Mouse (Mus musculus) liver, embryonic 13.5 days (tissue): ENCODE measurements at regions not wholly inside any gene's neighbourhood (a gene's known extent, or its start where the extent isn't known, plus 50 kb on each side); places are given as distances from the start of the nearest gene placed in this dataset.
A peak's percentile ranks its signal among the peaks of the same experiment; 100 is the strongest.

Experiments
- ATAC-seq: fragments of 200-750 bp; cut with Nextera tagmentation; 2 replicates; pipeline ENCODE4 v1.8.0; 2017; ENCODE audit warnings: low read depth, mild to moderate bottlenecking, moderate number of reproducible peaks, moderate library complexity
- DNase-seq: peaks from one replicate; pipeline ENCODE4 v3.0.0; 2022
- H3K27ac ChIP-seq: fragments of 300-500 bp; sonication (generic); 2 replicates; pipeline ENCODE4 v1.5.1; 2015; ENCODE audit warnings: moderate library complexity, mild to moderate bottlenecking, inconsistent platforms
- H3K27me3 ChIP-seq: fragments of 300-500 bp; sonication (generic); 2 replicates; pipeline ENCODE4 v1.6.1; 2015; ENCODE audit warnings: mild to moderate bottlenecking, inconsistent platforms
- H3K36me3 ChIP-seq: fragments of 300-500 bp; sonication (generic); 2 replicates; pipeline ENCODE4 v1.6.1; 2015; ENCODE audit warnings: mild to moderate bottlenecking, inconsistent platforms
- H3K4me1 ChIP-seq: fragments of 300-500 bp; sonication (generic); replicated peaks from 2 replicates; pipeline ENCODE4 v1.6.1; 2015; ENCODE audit warnings: inconsistent platforms
- H3K4me2 ChIP-seq: fragments of 300-500 bp; sonication (generic); 2 replicates; pipeline ENCODE4 v1.6.1; 2015; ENCODE audit warnings: inconsistent platforms, mild to moderate bottlenecking, moderate library complexity
- H3K4me3 ChIP-seq: fragments of 300-500 bp; sonication (generic); replicated peaks from 2 replicates; pipeline ENCODE4 v1.5.1; 2015; ENCODE audit warnings: mild to moderate bottlenecking, inconsistent platforms
- H3K9ac ChIP-seq: fragments of 300-500 bp; sonication (generic); 2 replicates; pipeline ENCODE4 v1.6.1; 2015; ENCODE audit warnings: mild to moderate bottlenecking, inconsistent platforms
- H3K9me3 ChIP-seq: fragments of 300-500 bp; sonication (generic); replicated peaks from 2 replicates; pipeline ENCODE4 v1.6.1; 2016; ENCODE audit warnings: inconsistent platforms
- WGBS: fragments of 180-500 bp; shearing (Covaris S2); methylation state at CpG from one replicate; pipeline ENCODE4 v1.1.7; 2015; ENCODE audit not compliant: insufficient replicate concordance; 5-methylcytosine and 5-hydroxymethylcytosine counted together

GRCm38 (mm10) chr8:89150952-89151351 lies 107.0 kb upstream of the Sall1 start:
- WGBS: 29% methylated on average over 2 of the region's 2 CpGs
- H3K27me3 ChIP-seq: no peaks in the 10 kb centered on the region
- ATAC-seq: no peak

GRCm38 (mm10) chr8:89141529-89142235 lies 97.7 kb upstream of the Sall1 start:
- no peaks in the 10 kb centered on the region for H3K4me1 ChIP-seq
- H3K4me2 ChIP-seq: no peak overlapping the region
- peak; percentile 54; the same call in 1 of the 2 replicates for ATAC-seq
- no peaks in the 10 kb centered on the region for H3K27me3 ChIP-seq
- no peak overlapping the region for H3K27ac ChIP-seq
- DNase-seq: no peak
- no peak overlapping the region for H3K4me3 ChIP-seq
- no peak overlapping the region for H3K9ac ChIP-seq
- H3K9me3 ChIP-seq: no peaks in the 10 kb centered on the region
- WGBS: 54% methylated on average over 8 of the region's 8 CpGs
- H3K36me3 ChIP-seq: no peaks in the 10 kb centered on the region

More at GRCm38 (mm10) chr8:89150952-89151351, 107.0 kb upstream of the Sall1 start:
- Histone ChIP-seq H3K4me2 (no peak overlapping the region), H3K4me3 (no peak overlapping the region), H3K4me1 (no peaks in the 10 kb centered on the region), H3K36me3 (no peaks in the 10 kb centered on the region), H3K27ac (no peak overlapping the region), H3K9me3 (no peaks in the 10 kb centered on the region), H3K9ac (no peak overlapping the region)
- DNase-seq: peak; percentile 31

GRCm38 (mm10) chr8:89139876-89140275 lies 95.9 kb upstream of the Sall1 start:
- no peaks in the 10 kb centered on the region for H3K9me3 ChIP-seq
- H3K36me3 ChIP-seq: no peaks in the 10 kb centered on the region
- no peak overlapping the region for H3K27ac ChIP-seq
- H3K4me2 ChIP-seq: no peak overlapping the region
- no peak for DNase-seq
- no peaks in the 10 kb centered on the region for H3K27me3 ChIP-seq
- H3K4me1 ChIP-seq: no peaks in the 10 kb centered on the region
- 34% methylated on average over 3 of the region's 3 CpGs for WGBS
- H3K4me3 ChIP-seq: no peak overlapping the region
- ATAC-seq: no peak
- no peak overlapping the region for H3K9ac ChIP-seq

- no peak for ATAC-seq
- H3K27ac ChIP-seq: no peak overlapping the region
Measured at GRCm38 (mm10) chr8:89138416-89139125, 94.6 kb upstream of the Sall1 start.

GRCm38 (mm10) chr8:89134581-89135484 lies 90.9 kb upstream of the Sall1 start:
- no peak overlapping the region for H3K4me2 ChIP-seq
- 57% methylated on average over 19 of the region's 19 CpGs for WGBS
- no peaks in the 10 kb centered on the region for H3K27me3 ChIP-seq
- H3K4me3 ChIP-seq: no peak overlapping the region
- H3K9ac ChIP-seq: no peak overlapping the region
- no peaks in the 10 kb centered on the region for H3K9me3 ChIP-seq
- H3K4me1 ChIP-seq: peaks cover 3% of the 10 kb centered on the region; the same call in 1 of the 2 replicates
- no peaks in the 10 kb centered on the region for H3K36me3 ChIP-seq
- ATAC-seq (no peak), DNase-seq (no peak)
- H3K27ac ChIP-seq: no peak overlapping the region

More at GRCm38 (mm10) chr8:89138416-89139125, 94.6 kb upstream of the Sall1 start:
- Histone ChIP-seq H3K4me2 (no peak overlapping the region), H3K9me3 (no peaks in the 10 kb centered on the region), H3K4me1 (peaks cover 3% of the 10 kb centered on the region; the same call in 1 of the 2 replicates), H3K36me3 (no peaks in the 10 kb centered on the region), H3K9ac (no peak overlapping the region), H3K4me3 (no peak overlapping the region), H3K27me3 (no peaks in the 10 kb centered on the region)
- DNase-seq: no peak
- 64% methylated on average over 8 of the region's 8 CpGs for WGBS

GRCm38 (mm10) chr8:89134058-89134457 lies 90.1 kb upstream of the Sall1 start:
- H3K4me2 ChIP-seq: no peak overlapping the region
- no peak for ATAC-seq
- WGBS: 40% methylated on average over 5 of the region's 5 CpGs

GRCm38 (mm10) chr8:89121051-89121450 lies 77.1 kb upstream of the Sall1 start:
- H3K4me1 ChIP-seq: no peaks in the 10 kb centered on the region
- no peak for DNase-seq
- H3K4me2 ChIP-seq: no peak overlapping the region
- no peak overlapping the region for H3K4me3 ChIP-seq
- H3K36me3 ChIP-seq: no peaks in the 10 kb centered on the region
- H3K27me3 ChIP-seq: no peaks in the 10 kb centered on the region
- 66% methylated on average over 6 of the region's 6 CpGs for WGBS
- no peak overlapping the region for H3K9ac ChIP-seq
- no peak overlapping the region for H3K27ac ChIP-seq
- H3K9me3 ChIP-seq: no peaks in the 10 kb centered on the region
- no peak for ATAC-seq

More at GRCm38 (mm10) chr8:89134058-89134457, 90.1 kb upstream of the Sall1 start:
- Histone ChIP-seq H3K27ac (no peak overlapping the region), H3K4me3 (no peak overlapping the region), H3K27me3 (no peaks in the 10 kb centered on the region), H3K4me1 (peaks cover 3% of the 10 kb centered on the region; the same call in 1 of the 2 replicates), H3K9me3 (no peaks in the 10 kb centered on the region), H3K9ac (no peak overlapping the region), H3K36me3 (no peaks in the 10 kb centered on the region)
- DNase-seq: no peak

GRCm38 (mm10) chr8:89107895-89108660 lies 64.1 kb upstream of the Sall1 start:
- WGBS: 62% methylated on average over 15 of the region's 15 CpGs
- DNase-seq (no peak), ATAC-seq (no peak)
- no peaks in the 10 kb centered on the region for H3K4me1 ChIP-seq
- H3K4me2 ChIP-seq: no peak overlapping the region
- H3K9me3 ChIP-seq: no peaks in the 10 kb centered on the region
- H3K27me3 ChIP-seq: no peaks in the 10 kb centered on the region
- no peak overlapping the region for H3K9ac ChIP-seq
- H3K36me3 ChIP-seq: no peaks in the 10 kb centered on the region
- no peak overlapping the region for H3K4me3 ChIP-seq
- H3K27ac ChIP-seq: no peak overlapping the region

- Histone ChIP-seq H3K27me3 (no peaks in the 10 kb centered on the region), H3K4me3 (no peak overlapping the region), H3K4me2 (no peak overlapping the region), H3K27ac (no peak overlapping the region), H3K9ac (no peak overlapping the region), H3K9me3 (no peaks in the 10 kb centered on the region), H3K36me3 (no peaks in the 10 kb centered on the region), H3K4me1 (no peaks in the 10 kb centered on the region)
- no peak for ATAC-seq
- DNase-seq: no peak
- 58% methylated on average over 4 of the region's 4 CpGs for WGBS
Measured at GRCm38 (mm10) chr8:89106346-89106745, 62.4 kb upstream of the Sall1 start.

GRCm38 (mm10) chr8:89097396-89097795 lies 53.4 kb upstream of the Sall1 start:
- H3K27ac ChIP-seq: peak overlapping the region; percentile 18; the same call in 1 of the 2 replicates
- H3K4me3 ChIP-seq: no peak overlapping the region
- H3K4me2 ChIP-seq: no peak overlapping the region
- H3K27me3 ChIP-seq: no peaks in the 10 kb centered on the region
- peak; percentile 53; the same call in 1 of the 2 replicates for ATAC-seq
- no peak overlapping the region for H3K9ac ChIP-seq
- H3K36me3 ChIP-seq: no peaks in the 10 kb centered on the region
- no peaks in the 10 kb centered on the region for H3K9me3 ChIP-seq
- DNase-seq: no peak
- H3K4me1 ChIP-seq: no peaks in the 10 kb centered on the region
- WGBS: 53% methylated on average over 4 of the region's 4 CpGs
